8 mouse cellular contexts compared by ENCODE assay signal in genomic region chr2:5636801-5637742, GRCm38 (mm10).
DNase-seq lines count a peak whose midpoint lies in the region.

No protein-coding gene starts in this region.

- peak; percentile 91 for DNase-seq in heart, adult 11 months
- DNase-seq in heart, postnatal 36 days: no peak
- peak; percentile 88 for DNase-seq in NIH3T3 (ENCODE audit: low read depth)
- DNase-seq in cerebellum, postnatal 14 days: peak; percentile 49 to 51
- peak; percentile 54 for DNase-seq in left cerebral cortex, adult 11 months (ENCODE audit: low spot score)
- no peak for DNase-seq in thymus, postnatal 10 days (ENCODE audit: low spot score in 2 of 2)
- DNase-seq in kidney, postnatal 25 days: no peak
- no peak for DNase-seq in thymus, postnatal 14 days

- intact Hi-C loops in heart, postnatal 36 days (cut with DNase I): no loop called here

Comparison
In these comparisons a context has a peak if more than half of its experiments do, and no peak if none do; other contexts are left out.
1. DNase-seq: peak in heart, adult 11 months (single experiment), NIH3T3 (single experiment), cerebellum, postnatal 14 days (2 of 2) and left cerebral cortex, adult 11 months (single experiment); none in heart, postnatal 36 days (0 of 2), thymus, postnatal 10 days (0 of 2), kidney, postnatal 25 days (0 of 2) and thymus, postnatal 14 days (single experiment).